Mouse (Mus musculus) fat pad, adult 2 months (tissue): Measurements from ENCODE around the gene Cfap126.

Source experiments
- DNase-seq: peaks from one replicate; pipeline ENCODE4 v3.0.0-alpha.2; 2011; ENCODE audit warnings: low read depth, low spot score; ENCODE audit errors: extremely low read depth

Cfap126 gene

DNA sequence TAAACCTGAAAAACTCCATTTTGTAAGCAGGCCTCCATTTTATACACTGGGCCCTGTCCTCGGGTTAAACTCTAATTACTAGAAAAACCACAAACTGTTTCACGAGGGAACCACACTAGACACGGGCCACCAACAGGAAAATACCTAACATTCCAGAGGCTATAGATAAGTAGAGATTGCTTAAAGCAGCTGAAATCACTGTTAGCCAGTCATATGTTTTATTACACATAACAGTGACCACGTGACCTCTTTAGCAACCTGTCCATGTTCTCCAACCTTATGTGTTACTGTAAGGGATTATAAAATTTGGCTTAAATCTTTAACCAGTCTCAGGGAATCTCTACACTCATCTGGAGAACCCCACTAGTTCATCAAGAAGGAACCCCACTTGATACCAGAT, 19.3 kb upstream of the Cfap126 start:
- no peak for DNase-seq

- no peak for DNase-seq
Observed at GRCm38 (mm10) chr1:171096110-171096964, 17.4 kb upstream of the Cfap126 start.

- no peak for DNase-seq
Observed at GRCm38 (mm10) chr1:171097136-171097535, 16.6 kb upstream of the Cfap126 start.

GRCm38 (mm10) chr1:171097612-171098011, 16.1 kb upstream of the Cfap126 start:
- DNase-seq: no peak

DNA sequence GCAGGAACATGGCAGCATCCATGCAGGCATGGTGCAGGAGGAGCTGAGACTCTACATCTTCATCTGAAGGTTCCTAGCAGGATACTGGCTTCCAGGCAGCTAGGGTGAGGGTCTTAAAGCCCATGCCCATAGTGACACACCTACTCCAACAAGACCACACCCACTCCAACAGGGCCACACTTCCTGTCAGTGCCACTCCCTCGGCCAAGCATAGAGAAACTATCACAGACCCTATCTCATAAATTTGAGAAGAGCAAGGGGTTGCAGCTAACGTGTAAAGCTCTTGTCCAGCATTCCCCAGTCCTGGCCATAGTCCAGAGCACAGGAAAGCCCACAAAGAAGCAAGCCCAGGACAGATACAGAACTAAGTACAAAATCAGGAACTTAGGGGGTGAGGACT, 12.7 kb upstream of the Cfap126 start:
- DNase-seq: no peak

- no peak for DNase-seq
Observed at GRCm38 (mm10) chr1:171101733-171102546, 11.8 kb upstream of the Cfap126 start.

- no peak for DNase-seq
Observed at GRCm38 (mm10) chr1:171102547-171103177, 11.1 kb upstream of the Cfap126 start.

DNA sequence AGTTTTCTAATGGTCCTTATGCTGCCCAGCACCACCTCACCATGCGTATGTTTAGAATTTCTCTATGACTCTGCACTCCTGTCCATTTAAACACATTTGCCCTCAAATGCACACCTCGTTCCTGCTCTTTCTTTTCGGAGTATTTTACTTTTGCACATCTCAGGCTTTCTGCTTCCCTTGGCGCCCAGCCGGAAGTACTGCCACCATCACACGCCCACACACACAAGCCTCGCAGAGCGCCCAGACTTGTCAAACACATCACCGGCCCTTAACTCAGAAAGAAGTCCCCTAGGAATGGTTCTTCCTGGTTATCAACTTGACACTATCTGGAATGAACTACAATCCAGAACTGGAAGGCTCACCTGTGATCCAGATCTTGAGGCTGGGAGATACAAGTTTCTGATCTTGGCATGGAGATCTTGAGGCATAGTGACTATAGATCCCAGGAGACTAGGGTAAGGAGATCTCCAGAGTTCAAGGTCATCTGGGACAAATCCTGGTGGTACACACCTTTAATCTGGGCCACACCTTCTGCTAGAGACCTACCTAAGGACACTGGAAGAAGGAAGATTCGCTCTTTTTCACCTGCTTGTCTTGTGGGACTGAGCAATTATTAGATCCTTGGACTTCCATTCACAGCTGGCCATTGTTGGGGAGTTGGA, 10.4 kb upstream of the Cfap126 start:
- DNase-seq: no peak

- no peak for DNase-seq
Observed at GRCm38 (mm10) chr1:171105226-171105625, 8.5 kb upstream of the Cfap126 start.

- no peak for DNase-seq
Observed at GRCm38 (mm10) chr1:171109620-171110019, 4.1 kb upstream of the Cfap126 start.

GRCm38 (mm10) chr1:171110659-171111019, 3.1 kb upstream of the Cfap126 start:
- no peak for DNase-seq

GRCm38 (mm10) chr1:171111020-171111780, 2.5 kb upstream of the Cfap126 start:
- no peak for DNase-seq

DNA sequence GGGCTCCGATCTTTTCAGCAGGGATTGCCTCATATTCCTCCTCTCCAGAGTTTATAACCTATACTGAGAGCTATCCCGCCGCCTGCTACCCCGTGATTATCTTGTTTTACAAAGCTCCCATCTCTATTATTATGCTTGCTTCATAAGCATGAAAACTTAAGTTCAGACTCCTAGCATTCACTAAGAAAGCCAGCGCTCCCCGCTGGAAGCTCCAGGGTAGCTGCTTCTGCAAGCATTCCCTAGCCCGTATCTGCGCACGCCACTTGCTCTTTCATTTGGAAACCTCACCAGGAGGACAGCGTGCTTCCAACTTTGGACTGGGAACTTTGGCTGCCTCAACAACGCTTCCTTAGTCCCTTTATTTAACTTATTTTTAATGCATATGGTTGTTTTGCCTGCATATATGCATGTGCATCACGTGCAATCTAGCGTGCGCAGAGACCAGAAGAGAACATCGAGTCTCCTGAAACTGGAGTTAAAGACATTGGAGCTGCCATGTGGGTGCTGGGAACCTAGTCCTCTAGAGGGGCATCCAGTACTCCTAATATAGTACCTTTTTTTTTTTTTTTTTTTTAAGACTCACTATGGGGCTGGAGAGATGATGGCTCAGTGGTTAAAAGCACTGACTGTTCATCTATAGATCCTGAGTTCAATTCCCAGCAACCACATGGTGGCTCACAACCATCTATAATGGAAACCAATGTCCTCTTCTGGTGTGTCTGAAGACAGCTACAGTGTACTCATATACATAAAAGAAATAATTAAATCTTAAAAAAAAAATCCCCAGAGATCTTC, 1.7 kb upstream of the Cfap126 start:
- DNase-seq: no peak

GRCm38 (mm10) chr1:171112986-171113385, 732 bp upstream of the Cfap126 start:
- DNase-seq: no peak

DNA sequence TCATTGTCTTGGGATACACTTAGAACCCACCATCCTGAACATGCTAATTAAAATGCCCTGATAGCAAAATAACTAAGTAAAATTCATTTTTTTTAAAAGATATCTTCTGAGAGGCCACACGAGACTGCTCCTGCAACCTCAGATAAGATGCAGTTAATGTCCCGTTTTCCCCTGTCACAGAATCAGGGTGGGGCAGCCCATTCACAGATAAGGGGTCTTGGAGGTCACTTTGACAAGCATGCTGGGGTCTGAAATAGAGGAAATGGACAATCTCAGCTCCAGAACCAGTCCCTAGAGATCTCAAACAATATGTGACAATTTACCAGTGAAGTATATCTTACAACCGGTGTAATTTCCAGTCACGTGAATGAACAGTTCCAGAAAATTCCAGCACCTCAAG, 2.6 kb downstream of the Cfap126 start:
- no peak for DNase-seq

DNA sequence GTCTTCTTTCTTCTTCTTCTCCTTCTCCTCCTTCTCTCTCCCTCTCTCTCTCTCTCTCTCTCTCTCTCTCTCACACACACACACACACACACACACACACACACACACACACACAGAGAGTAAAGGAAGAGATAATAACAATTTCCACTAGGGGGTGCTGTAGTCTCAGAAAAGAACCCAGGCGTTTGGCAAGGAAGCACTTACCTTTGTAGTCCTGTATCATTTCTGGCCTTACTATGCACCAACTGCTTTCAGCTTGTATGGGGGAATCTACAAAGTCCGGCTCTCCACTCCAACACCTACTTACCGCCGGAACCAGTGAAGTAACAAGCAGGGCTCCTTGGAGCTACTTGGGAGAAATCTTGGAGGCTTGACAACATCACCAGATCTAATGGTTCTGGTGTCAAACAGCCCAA, 4.6 kb downstream of the Cfap126 start:
- no peak for DNase-seq

DNA sequence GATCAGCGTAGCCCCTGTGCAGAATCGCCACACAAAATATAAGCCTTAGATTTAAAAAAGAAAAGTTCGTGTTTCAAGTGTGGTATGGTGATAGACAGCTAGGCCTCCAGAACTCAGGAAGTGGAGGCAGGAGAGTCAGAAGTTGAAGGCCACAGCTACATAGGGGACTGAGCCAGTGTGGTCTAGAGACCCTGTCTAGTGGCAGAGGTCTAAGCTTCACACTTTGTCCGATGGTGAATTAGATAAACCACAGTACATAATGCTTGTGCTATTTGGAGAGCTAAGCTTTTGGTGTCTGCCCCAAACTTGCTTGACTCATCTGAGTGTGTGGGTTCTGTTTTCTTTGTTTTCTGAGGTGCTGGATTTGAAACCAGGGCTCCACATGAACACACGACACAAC, 5.3 kb downstream of the Cfap126 start:
- no peak for DNase-seq

- no peak for DNase-seq
Observed at GRCm38 (mm10) chr1:171119405-171119804, 5.7 kb downstream of the Cfap126 start.

DNA sequence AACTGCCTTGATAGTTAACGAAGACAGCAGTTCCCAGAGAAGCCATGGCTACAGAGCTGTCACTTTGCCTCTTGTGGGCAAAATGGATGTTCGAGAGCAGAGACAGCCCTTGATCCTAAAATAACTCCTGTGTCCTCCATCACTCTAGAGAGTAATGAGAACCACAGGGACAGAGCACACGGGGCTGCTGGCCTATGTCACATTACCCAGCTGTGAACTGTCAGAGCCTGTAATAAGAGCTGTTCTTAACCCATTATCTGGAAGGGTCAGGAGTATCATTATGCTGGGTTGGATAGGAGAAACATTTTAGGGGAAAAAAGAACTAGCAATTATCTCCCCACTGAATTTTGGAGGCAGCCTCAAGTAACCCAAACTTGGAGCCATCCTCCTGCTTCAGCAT, 7.2 kb downstream of the Cfap126 start:
- DNase-seq: no peak

DNA sequence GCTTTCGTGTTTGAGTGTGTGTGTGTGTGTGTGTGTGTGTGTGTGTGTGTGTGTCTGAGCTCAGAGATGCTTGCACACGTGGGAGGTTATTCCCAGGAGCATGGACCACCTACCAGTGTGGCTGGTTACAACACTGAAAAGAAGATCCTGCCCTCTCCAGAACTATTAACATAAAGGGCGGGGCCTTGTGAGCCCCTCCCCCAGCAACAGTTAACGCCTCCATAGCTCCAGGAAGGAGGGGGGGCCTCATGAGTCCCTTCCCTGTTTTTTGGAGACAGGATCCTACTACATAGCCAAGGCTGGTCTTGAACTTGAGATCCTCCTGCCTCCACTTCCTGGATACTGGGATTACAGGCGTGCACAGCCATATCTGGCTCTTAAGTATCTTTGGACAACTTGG, 8.1 kb downstream of the Cfap126 start:
- DNase-seq: no peak
